Mouse (Mus musculus) heart, embryonic 14.5 days (tissue): ENCODE results near the gene Fbf1. TPM values are rescaled to one million over a fixed set of nuclear protein-coding genes. Genes with fewer than 3 reads are reported as not detected.

Source experiments
- ATAC-seq: fragments of 200-750 bp; cut with Nextera tagmentation; 2 replicates; pipeline ENCODE4 v1.8.0; 2017; ENCODE audit warnings: low read depth, moderate TSS enrichment; ENCODE audit not compliant: insufficient number of reproducible peaks, insufficient read depth, low FRiP score
- H3K27ac ChIP-seq, 2 experiments: fragments of 200-500 bp in 1 of 2; fragments of 300-500 bp in 1 of 2; sonication (generic) in 1 of 2; replicated peaks in 1 of 2; 2 replicates each; pipeline ENCODE4 v1.5.1; 2012 to 2014; ENCODE audit warnings: low read depth in 2 of 2, low read length in 2 of 2, control low read depth in 1 of 2, mild to moderate bottlenecking in 1 of 2, mixed read lengths in 1 of 2; ENCODE audit not compliant: control insufficient read depth in 1 of 2, insufficient read depth in 1 of 2
- H3K27me3 ChIP-seq: fragments of 300-500 bp; sonication (generic); 2 replicates; pipeline ENCODE4 v1.6.1; 2014; ENCODE audit warnings: mild to moderate bottlenecking, low read length, control low read depth; ENCODE audit not compliant: control insufficient read depth, insufficient read depth
- H3K36me3 ChIP-seq: fragments of 300-500 bp; sonication (generic); 2 replicates; pipeline ENCODE4 v1.6.1; 2014; ENCODE audit warnings: mild to moderate bottlenecking, control low read depth, low read length, mixed read lengths; ENCODE audit not compliant: control insufficient read depth, insufficient read depth
- H3K4me1 ChIP-seq, 2 experiments: fragments of 200-500 bp in 1 of 2; fragments of 300-500 bp in 1 of 2; sonication (generic) in 1 of 2; 2 replicates each; pipeline ENCODE4 v1.6.1; 2012 to 2014; ENCODE audit warnings: low read length in 2 of 2, control low read depth in 1 of 2, mixed read lengths in 1 of 2; ENCODE audit not compliant: control insufficient read depth in 2 of 2, insufficient read depth in 2 of 2
- H3K4me2 ChIP-seq: fragments of 300-500 bp; sonication (generic); 2 replicates; pipeline ENCODE4 v1.6.1; 2014; ENCODE audit warnings: mild to moderate bottlenecking, low read length
- H3K4me3 ChIP-seq, 2 experiments: fragments of 200-500 bp in 1 of 2; fragments of 300-500 bp in 1 of 2; sonication (generic) in 1 of 2; 2 replicates each; pipeline ENCODE4 v1.5.1; 2012 to 2014; ENCODE audit warnings: low read length in 2 of 2, mild to moderate bottlenecking in 2 of 2, control low read depth in 1 of 2, low read depth in 1 of 2, moderate library complexity in 1 of 2; ENCODE audit not compliant: control insufficient read depth in 1 of 2, insufficient read depth in 1 of 2
- H3K9ac ChIP-seq: fragments of 300-500 bp; sonication (generic); 2 replicates; pipeline ENCODE4 v1.6.1; 2014; ENCODE audit warnings: mild to moderate bottlenecking, low read length
- H3K9me3 ChIP-seq: fragments of 300-500 bp; sonication (generic); 2 replicates; pipeline ENCODE4 v1.6.1; 2016; ENCODE audit warnings: low read length, control low read depth; ENCODE audit not compliant: control insufficient read depth
- WGBS: fragments of 180-500 bp; shearing (Covaris S2); extraction: QIAGEN DNeasy Blood & Tissue Kit; methylation state at CpG from one replicate; pipeline ENCODE4 v1.1.7; 2014; 5-methylcytosine and 5-hydroxymethylcytosine counted together
- polyA plus RNA-seq: library from polyadenylated mRNA; unstranded; fragments of >200 nt; fragmentation: Nextera tagmentation; extraction: Ambion mirVana; gene quantifications from 2 replicates; pipeline ENCODE4 v1.2.1, GENCODE M21; 2014

Gene Fbf1
- polyA plus RNA-seq, 1 experiment from 2014 or later: 14.9 TPM

DNA sequence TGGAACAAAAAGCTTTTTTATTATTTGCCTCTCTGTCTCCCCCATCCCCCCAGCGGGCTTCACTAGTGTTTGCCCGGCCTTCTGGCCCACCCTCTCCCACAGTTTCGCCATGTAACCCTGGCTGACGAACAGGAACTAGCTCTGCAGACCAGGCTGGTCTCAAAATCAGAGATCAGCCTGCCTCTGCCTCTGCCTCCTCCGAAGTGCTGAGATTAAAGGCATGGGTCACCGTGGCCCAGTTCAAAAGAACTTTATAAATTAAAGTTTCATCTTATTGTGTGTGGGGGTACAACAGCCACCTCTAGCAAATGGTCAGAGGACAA is 29.6 kb upstream of the Fbf1 start:
- no peak overlapping the region for H3K27ac ChIP-seq
- H3K27me3 ChIP-seq: no peaks in the 10 kb centered on the region
- 92% methylated on average over 6 of the region's 6 CpGs for WGBS
- no peak for ATAC-seq
- H3K9ac ChIP-seq: no peak overlapping the region; the same call in 1 of the 2 replicates
- H3K4me2 ChIP-seq: peak overlapping the region; percentile 82
- H3K36me3 ChIP-seq: peaks cover 18% of the 10 kb centered on the region
- peak overlapping the region in 1 of 2 experiments; percentile 71; a peak in 2 of 4 replicates for H3K4me3 ChIP-seq
- H3K4me1 ChIP-seq: peaks cover 4 to 9% of the 10 kb centered on the region in 2 experiments; a peak in 3 of 4 replicates
- no peaks in the 10 kb centered on the region for H3K9me3 ChIP-seq

DNA sequence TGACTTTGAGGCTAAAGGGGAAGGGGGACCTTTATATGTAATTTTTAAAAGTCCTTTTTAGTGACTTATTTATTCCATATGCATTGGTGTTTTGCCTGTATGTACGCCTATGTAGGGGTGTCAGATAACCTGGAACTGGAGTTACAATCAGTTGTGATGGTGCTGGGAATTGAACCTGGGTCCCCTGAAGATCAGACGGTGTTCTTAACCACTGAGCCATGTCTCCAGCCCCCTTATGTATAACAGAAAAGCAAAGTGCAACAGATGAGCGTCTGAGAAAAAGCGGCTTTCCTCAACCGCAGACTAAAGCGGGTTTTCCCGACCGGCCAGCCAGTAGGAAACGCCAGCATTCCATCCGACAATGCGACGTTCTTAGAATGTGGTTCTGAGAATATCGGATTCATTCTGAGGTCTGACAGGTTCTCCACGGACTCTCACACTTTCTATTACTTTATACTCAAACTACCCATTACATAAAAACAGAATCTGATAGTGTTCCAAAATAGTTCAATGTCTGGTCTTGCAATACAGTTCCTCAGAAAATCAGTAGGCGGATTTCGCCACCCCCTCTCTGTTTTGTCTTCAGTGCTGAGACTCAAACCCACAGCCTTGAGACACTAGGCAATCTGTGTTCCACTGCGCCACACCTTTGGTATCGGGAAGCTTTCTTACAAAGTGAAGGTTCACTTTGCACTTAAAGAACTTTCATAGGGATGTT is 29.1 kb upstream of the Fbf1 start:
- Histone ChIP-seq H3K4me1 (peaks cover 4 to 9% of the 10 kb centered on the region in 2 experiments; a peak in 3 of 4 replicates), H3K36me3 (peaks cover 19% of the 10 kb centered on the region), H3K4me3 (peak overlapping the region in 1 of 2 experiments; percentile 71; a peak in 1 of 4 replicates), H3K4me2 (peak overlapping the region; percentile 82; the same call in 1 of the 2 replicates), H3K27me3 (no peaks in the 10 kb centered on the region), H3K9ac (no peak overlapping the region), H3K9me3 (no peaks in the 10 kb centered on the region), H3K27ac (no peak overlapping the region)
- WGBS: 94% methylated on average over 18 of the region's 18 CpGs
- ATAC-seq: no peak

DNA sequence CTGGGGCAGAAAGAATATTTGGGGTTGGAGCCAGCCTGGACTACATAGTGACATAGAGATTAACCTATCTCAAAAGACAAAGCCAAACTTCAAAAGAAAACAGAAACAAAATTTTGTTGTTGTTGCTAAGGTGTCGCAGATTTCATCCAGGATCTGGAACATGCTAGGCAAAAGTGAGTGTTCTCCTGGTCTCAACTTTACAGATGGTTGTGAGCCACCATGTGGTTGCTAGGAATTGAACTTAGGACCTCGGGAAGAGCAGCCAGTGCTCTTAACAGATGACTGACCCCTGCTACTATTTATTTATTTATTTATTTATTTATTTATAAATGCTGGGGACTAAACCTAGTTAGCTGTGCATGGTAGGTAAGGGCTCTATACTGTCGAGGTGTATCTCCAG is 28.4 kb upstream of the Fbf1 start:
- H3K27ac ChIP-seq: no peak overlapping the region
- no peak overlapping the region for H3K4me3 ChIP-seq
- no peaks in the 10 kb centered on the region for H3K9me3 ChIP-seq
- H3K4me1 ChIP-seq: peaks cover 4 to 9% of the 10 kb centered on the region in 2 experiments; a peak in 3 of 4 replicates
- H3K9ac ChIP-seq: no peak overlapping the region
- no peak for ATAC-seq
- H3K4me2 ChIP-seq: no peak overlapping the region
- peaks cover 23% of the 10 kb centered on the region for H3K36me3 ChIP-seq
- WGBS: 83% methylated on average over 3 of the region's 3 CpGs
- no peaks in the 10 kb centered on the region for H3K27me3 ChIP-seq

DNA sequence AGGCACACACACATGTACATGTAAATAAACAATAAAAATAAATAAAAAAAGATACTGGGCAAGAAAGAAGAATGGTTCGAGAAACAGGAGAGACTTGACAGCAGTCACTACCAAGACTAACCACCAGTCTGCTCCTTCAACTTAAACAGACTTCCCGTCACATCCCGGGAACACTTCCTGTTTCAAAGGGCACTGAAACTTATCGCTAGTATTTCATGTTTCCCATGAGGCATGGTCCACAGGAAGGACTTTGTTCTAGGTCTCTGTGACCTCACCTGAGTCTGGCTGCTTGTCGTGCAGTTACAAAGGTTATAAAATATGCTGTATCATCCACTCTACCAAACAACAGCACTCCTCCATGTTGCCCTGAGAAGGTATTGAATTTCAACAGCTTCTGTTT is 27.3 kb upstream of the Fbf1 start:
- H3K4me1 ChIP-seq: peaks cover 4 to 9% of the 10 kb centered on the region in 2 experiments; a peak in 3 of 4 replicates
- H3K36me3 ChIP-seq: peaks cover 34% of the 10 kb centered on the region
- no peak overlapping the region for H3K9ac ChIP-seq
- 68% methylated on average over 5 of the region's 5 CpGs for WGBS
- H3K27me3 ChIP-seq: no peaks in the 10 kb centered on the region
- no peak overlapping the region for H3K4me3 ChIP-seq
- H3K9me3 ChIP-seq: no peaks in the 10 kb centered on the region
- no peak for ATAC-seq
- H3K4me2 ChIP-seq: no peak overlapping the region
- H3K27ac ChIP-seq: peak overlapping the region in 1 of 2 experiments; percentile 54; a peak in 1 of 4 replicates

DNA sequence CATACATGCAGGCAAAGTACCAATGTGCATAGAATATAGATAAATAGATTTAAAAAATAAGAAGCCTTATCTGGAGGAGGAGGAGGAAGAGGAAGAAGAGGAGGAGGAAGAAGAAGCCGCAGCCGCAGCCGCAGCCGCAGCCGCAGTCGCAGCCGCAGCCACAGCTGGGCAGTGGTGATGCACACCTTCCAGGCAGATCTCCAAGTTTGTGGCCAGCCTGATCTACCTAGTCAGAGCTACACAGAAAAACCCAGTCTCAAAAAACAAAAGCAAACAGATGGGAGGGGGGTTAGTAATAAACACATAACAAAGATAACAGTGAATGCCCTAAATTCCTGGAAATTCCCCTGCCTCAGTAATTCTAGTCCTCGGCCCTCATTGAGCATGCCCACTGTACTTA is 26.7 kb upstream of the Fbf1 start:
- Histone ChIP-seq H3K9ac (no peak overlapping the region), H3K36me3 (peaks cover 40% of the 10 kb centered on the region), H3K4me2 (no peak overlapping the region), H3K9me3 (no peaks in the 10 kb centered on the region), H3K4me3 (no peak overlapping the region), H3K4me1 (peaks cover 3 to 9% of the 10 kb centered on the region in 2 experiments; a peak in 3 of 4 replicates), H3K27ac (no peak overlapping the region), H3K27me3 (no peaks in the 10 kb centered on the region)
- ATAC-seq: no peak
- WGBS: 89% methylated on average over 8 of the region's 8 CpGs

DNA sequence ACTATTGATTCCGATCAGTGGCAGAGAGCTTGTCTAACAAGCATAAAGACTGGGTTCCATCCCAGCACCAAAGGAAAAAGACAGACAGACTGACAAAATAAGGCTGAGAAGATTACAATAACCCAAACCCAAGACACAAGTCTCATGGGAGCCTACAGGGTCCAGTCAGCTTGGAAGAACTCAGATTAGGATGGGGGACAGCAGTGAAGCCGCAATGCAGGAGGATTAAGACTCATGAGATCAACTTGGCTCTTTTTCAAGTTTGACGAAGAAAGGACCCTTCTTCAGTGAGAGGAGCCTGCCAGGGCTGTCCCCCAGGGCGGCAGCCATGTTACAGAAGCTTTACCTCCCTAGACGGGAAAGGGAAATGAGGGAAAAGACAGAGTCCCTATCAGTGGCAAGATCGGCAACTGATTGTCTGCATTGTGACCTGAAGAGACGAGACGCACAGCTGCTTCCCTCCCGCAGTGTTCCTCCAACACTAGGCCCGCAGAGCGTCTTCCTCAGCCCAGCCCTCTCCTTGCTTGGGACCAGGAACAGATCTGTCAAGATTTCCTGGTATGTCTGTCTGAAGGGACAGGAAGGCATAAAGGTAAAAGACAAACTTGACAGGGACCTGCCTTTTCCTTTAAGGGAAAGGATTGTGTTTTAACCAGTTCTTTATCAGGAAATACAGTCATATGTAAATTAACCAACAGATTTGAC is 19.4 kb upstream of the Fbf1 start:
- Histone ChIP-seq H3K9me3 (no peaks in the 10 kb centered on the region), H3K36me3 (peaks cover 83% of the 10 kb centered on the region), H3K27me3 (no peaks in the 10 kb centered on the region), H3K4me1 (peaks cover 3 to 7% of the 10 kb centered on the region in 2 experiments; a peak in 2 of 4 replicates), H3K27ac (peak overlapping the region; percentile 28 to 49; a peak in 2 of 4 replicates), H3K4me2 (no peak overlapping the region), H3K9ac (no peak overlapping the region), H3K4me3 (no peak overlapping the region)
- WGBS: 50% methylated on average over 11 of the region's 11 CpGs
- no peak for ATAC-seq

DNA sequence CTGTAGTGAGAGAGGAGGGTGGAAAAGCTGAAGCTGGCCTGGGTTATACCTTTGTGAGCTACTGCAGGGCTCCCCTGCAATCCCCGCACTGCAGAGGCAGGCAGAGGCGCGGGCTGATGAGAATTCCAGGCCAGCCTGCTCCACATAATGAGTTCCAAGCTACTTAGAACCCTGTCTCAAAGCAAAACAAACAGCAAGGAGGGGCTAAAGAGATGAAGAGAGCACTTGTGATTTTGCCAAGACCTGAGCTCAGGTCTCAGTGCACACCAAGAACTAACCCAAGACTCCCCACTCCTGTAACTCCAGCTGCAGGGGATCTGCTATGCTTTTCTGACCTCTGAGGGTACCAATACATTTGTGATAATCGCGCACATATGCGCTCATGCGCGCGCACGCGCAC is 18.4 kb upstream of the Fbf1 start:
- Histone ChIP-seq H3K4me2 (no peak overlapping the region), H3K27ac (peak overlapping the region; percentile 28 to 32; a peak in 1 of 4 replicates), H3K9me3 (no peaks in the 10 kb centered on the region), H3K9ac (no peak overlapping the region), H3K4me3 (no peak overlapping the region), H3K4me1 (peaks cover 3 to 7% of the 10 kb centered on the region in 2 experiments; a peak in 2 of 4 replicates), H3K36me3 (peaks cover 89% of the 10 kb centered on the region), H3K27me3 (no peaks in the 10 kb centered on the region)
- 89% methylated on average over 11 of the region's 11 CpGs for WGBS
- ATAC-seq: no peak
